Mouse (Mus musculus) left cerebral cortex, postnatal 36 days (tissue): ENCODE measurements at regions not wholly inside any gene's neighbourhood (a gene's known extent, or its start where the extent isn't known, plus 50 kb on each side); places are given as distances from the start of the nearest gene placed in this dataset.

Source experiments
- DNase-seq, 2 experiments: peaks; one replicate each; pipeline ENCODE4 v3.0.0; 2021 to 2022; ENCODE audit warnings: low spot score in 2 of 2, mixed read lengths in 1 of 2
- intact Hi-C: fragments of 180-260 bp; cut with DNase I; formaldehyde crosslinking; loops from one replicate; pipeline ENCODE4 v1.15.1; 2025

GRCm38 (mm10) chr4:91180241-91181096, 220.1 kb downstream of the Elavl2 start:
- intact Hi-C loops: no loop called here
- no peak for DNase-seq

- intact Hi-C loops: no loop called here
- no peak for DNase-seq
Observed at GRCm38 (mm10) chr4:91164280-91165121, 236.1 kb downstream of the Elavl2 start.

- intact Hi-C loops: no loop called here
Observed at GRCm38 (mm10) chr4:91157047-91157446, 243.5 kb downstream of the Elavl2 start.

GRCm38 (mm10) chr4:91144666-91145065, 255.9 kb downstream of the Elavl2 start:
- intact Hi-C loops: no loop called here
- DNase-seq: no peak

More at GRCm38 (mm10) chr4:91157047-91157446, 243.5 kb downstream of the Elavl2 start:
- no peak for DNase-seq

GRCm38 (mm10) chr4:91143906-91144305, 256.7 kb downstream of the Elavl2 start:
- no peak for DNase-seq
- intact Hi-C loops: no loop called here

GRCm38 (mm10) chr4:91135327-91135726, 265.3 kb downstream of the Elavl2 start:
- DNase-seq: no peak
- intact Hi-C loops: no loop called here

- DNase-seq: no peak
- intact Hi-C loops: no loop called here
Observed at GRCm38 (mm10) chr4:91132266-91132665, 268.3 kb downstream of the Elavl2 start.

- DNase-seq: no peak
- intact Hi-C loops: no loop called here
Observed at GRCm38 (mm10) chr4:91120277-91120676, 280.3 kb downstream of the Elavl2 start.

GRCm38 (mm10) chr4:91116807-91117609, 283.6 kb downstream of the Elavl2 start:
- DNase-seq: no peak
- intact Hi-C loops: no loop called here

GRCm38 (mm10) chr4:91111684-91112681, 288.6 kb downstream of the Elavl2 start:
- no peak for DNase-seq
- intact Hi-C loops: no loop called here

- DNase-seq: no peak
- intact Hi-C loops: no loop called here
Observed at GRCm38 (mm10) chr4:91096086-91096485, 304.5 kb downstream of the Elavl2 start.

- intact Hi-C loops: no loop called here
- no peak for DNase-seq
Observed at GRCm38 (mm10) chr4:91094382-91094781, 306.2 kb downstream of the Elavl2 start.

- no peak for DNase-seq
- intact Hi-C loops: no loop called here
Observed at GRCm38 (mm10) chr4:91093885-91094284, 306.7 kb downstream of the Elavl2 start.

GRCm38 (mm10) chr4:91092323-91092722, 308.3 kb downstream of the Elavl2 start:
- intact Hi-C loops: no loop called here
- DNase-seq: peak; percentile 12 to 24

GRCm38 (mm10) chr4:91091910-91092309, 308.7 kb downstream of the Elavl2 start:
- DNase-seq: no peak
- intact Hi-C loops: no loop called here

GRCm38 (mm10) chr4:91083950-91084349, 316.6 kb downstream of the Elavl2 start:
- intact Hi-C loops: loop anchor here (10.0 kb wide), 1 partner anchor 291 kb away; no protein-coding TSS in a partner anchor
- no peak for DNase-seq

- DNase-seq: no peak
- intact Hi-C loops: loop anchor here (10.0 kb wide), 1 partner anchor 293 kb away; no protein-coding TSS in a partner anchor
Observed at GRCm38 (mm10) chr4:91081447-91081846, 319.1 kb downstream of the Elavl2 start.

- intact Hi-C loops: loop anchor here (10.0 kb wide), 1 partner anchor 294 kb away; no protein-coding TSS in a partner anchor
- DNase-seq: no peak
Observed at GRCm38 (mm10) chr4:91080620-91081441, 319.8 kb downstream of the Elavl2 start.
